ENCODE assay signal across 8 mouse cellular contexts in genomic region chr17:13683027-13683410, GRCm38 (mm10).
DNase-seq lines count a peak whose midpoint lies in the region; ATAC-seq and TF ChIP-seq lines count a peak whose summit lies in the region.

No protein-coding gene starts in this region.

- H3K4me1 ChIP-seq in kidney, postnatal 0 days (replicated peaks; ENCODE audit: insufficient read depth, low read length): peaks cover 7% of the 10 kb centered on the region; the same call in 1 of the 2 replicates
- H3K4me1 ChIP-seq in brown adipose tissue, adult 24 weeks (ENCODE audit: control insufficient read depth, insufficient read depth, insufficient read length, low read length): peaks cover 26% of the 10 kb centered on the region
- peaks cover 37% of the 10 kb centered on the region for H3K4me1 ChIP-seq in hindbrain, embryonic 15.5 days (replicated peaks)
- 0 out of 2 replicates have a peak, but pooled peaks cover 9% of the 10 kb centered on the region for H3K4me1 ChIP-seq in midbrain, postnatal 0 days (ENCODE audit: insufficient read depth, low read length)

- H3K27ac ChIP-seq in kidney, postnatal 0 days: peak overlapping the region; percentile 83
- peak overlapping the region; percentile 98 for H3K27ac ChIP-seq in brown adipose tissue, adult 24 weeks (replicated peaks; ENCODE audit: low read depth, low read length)
- peak overlapping the region; percentile 77 for H3K27ac ChIP-seq in hindbrain, embryonic 15.5 days (replicated peaks)
- peak overlapping the region; percentile 7; the same call in 1 of the 2 replicates for H3K27ac ChIP-seq in midbrain, postnatal 0 days (ENCODE audit: low read depth, low read length)

- peak overlapping the region; percentile 35; the same call in 1 of the 2 replicates for H3K9ac ChIP-seq in kidney, postnatal 0 days (ENCODE audit: low read depth, low read length)
- peak overlapping the region; percentile 29; the same call in 1 of the 2 replicates for H3K9ac ChIP-seq in hindbrain, embryonic 15.5 days
- H3K9ac ChIP-seq in midbrain, postnatal 0 days (replicated peaks; ENCODE audit: low read length, poor library complexity, severe bottlenecking): no peak overlapping the region

- no peak for TF ChIP-seq CTCF in kidney, postnatal 0 days (IDR thresholded peaks at IDR 0.05; ENCODE audit: low read depth)
- TF ChIP-seq CTCF in midbrain, postnatal 0 days (IDR thresholded peaks at IDR 0.05): no peak

- H3K27me3 ChIP-seq in kidney, postnatal 0 days (ENCODE audit: insufficient read depth, low read length): no peaks in the 10 kb centered on the region
- no peaks in the 10 kb centered on the region for H3K27me3 ChIP-seq in hindbrain, embryonic 15.5 days
- H3K27me3 ChIP-seq in midbrain, postnatal 0 days (ENCODE audit: insufficient read depth, low read length): no peaks in the 10 kb centered on the region

- H3K9me3 ChIP-seq in kidney, postnatal 0 days (replicated peaks; ENCODE audit: low read length): no peaks in the 10 kb centered on the region
- no peaks in the 10 kb centered on the region for H3K9me3 ChIP-seq in hindbrain, embryonic 15.5 days
- no peaks in the 10 kb centered on the region for H3K9me3 ChIP-seq in midbrain, postnatal 0 days (ENCODE audit: low read length)

- peak overlapping the region; percentile 41 for H3K4me2 ChIP-seq in kidney, postnatal 0 days (ENCODE audit: low read length)
- peak overlapping the region; percentile 34 for H3K4me2 ChIP-seq in hindbrain, embryonic 15.5 days
- H3K4me2 ChIP-seq in midbrain, postnatal 0 days (ENCODE audit: low read depth, low read length, poor library complexity, severe bottlenecking): peak overlapping the region; percentile 26; the same call in 1 of the 2 replicates

- no peak for ATAC-seq in kidney, postnatal 0 days (replicated peaks; ENCODE audit: low FRiP score, low read depth)
- ATAC-seq in hindbrain, embryonic 15.5 days (ENCODE audit: low FRiP score, low read depth): no peak
- no peak for ATAC-seq in midbrain, postnatal 0 days (ENCODE audit: low FRiP score)

- H3K36me3 ChIP-seq in kidney, postnatal 0 days (ENCODE audit: insufficient read depth, low read length): no peaks in the 10 kb centered on the region
- H3K36me3 ChIP-seq in hindbrain, embryonic 15.5 days: no peaks in the 10 kb centered on the region
- no peaks in the 10 kb centered on the region for H3K36me3 ChIP-seq in midbrain, postnatal 0 days (ENCODE audit: insufficient read depth, low read length)

- DNase-seq in kidney, postnatal 0 days (ENCODE audit: low spot score): no peak
- no peak for DNase-seq in kidney, adult 8-10 months
- DNase-seq in midbrain, postnatal 0 days (ENCODE audit: low spot score): no peak
- DNase-seq in layer of hippocampus, postnatal 25 days (ENCODE audit: extremely low spot score in 1 of 2, low spot score in 1 of 2): no peak
- no peak for DNase-seq in cerebellum, adult 18-20 months
- DNase-seq in spleen, postnatal 4 days (ENCODE audit: low spot score in 2 of 2): no peak

- H3K4me3 ChIP-seq in kidney, postnatal 0 days (replicated peaks; ENCODE audit: low read depth, low read length): peak overlapping the region; percentile 8; the same call in 1 of the 2 replicates
- H3K4me3 ChIP-seq in brown adipose tissue, adult 24 weeks (ENCODE audit: insufficient read depth, low read depth, low read length): peak overlapping the region; percentile 61
- peak overlapping the region; percentile 26 for H3K4me3 ChIP-seq in hindbrain, embryonic 15.5 days
- 0 out of 2 replicates have a peak overlapping the region, but pooled peaks have one; percentile 14 for H3K4me3 ChIP-seq in midbrain, postnatal 0 days (ENCODE audit: low read depth, low read length)

- WGBS in kidney, postnatal 0 days: 42% methylated on average over 4 of the region's 4 CpGs
- 25% methylated on average over 4 of the region's 4 CpGs for WGBS in hindbrain, embryonic 15.5 days
- WGBS in midbrain, postnatal 0 days: 20% methylated on average over 4 of the region's 4 CpGs

Comparison
In these comparisons a context has a peak if more than half of its experiments do, and no peak if none do; other contexts are left out.
1. H3K27ac ChIP-seq: peak in every context shown above with its lines; median percentile 98 in brown adipose tissue, adult 24 weeks; 83 in kidney, postnatal 0 days; 77 in hindbrain, embryonic 15.5 days; 7 in midbrain, postnatal 0 days.
2. H3K4me3 ChIP-seq: peak in every context shown above with its lines; median percentile 61 in brown adipose tissue, adult 24 weeks; 26 in hindbrain, embryonic 15.5 days; 14 in midbrain, postnatal 0 days; 8 in kidney, postnatal 0 days.